Mouse (Mus musculus) kidney, embryonic 14.5 days (tissue): ENCODE results near the gene Tcaf2. TPM values are rescaled to one million over a fixed set of nuclear protein-coding genes. Genes with fewer than 3 reads are reported as not detected.

ENCODE experiments used
- ATAC-seq: fragments of 200-750 bp; cut with Nextera tagmentation; 2 replicates; pipeline ENCODE4 v1.8.0; 2017; ENCODE audit warnings: moderate number of reproducible peaks, mild to moderate bottlenecking, moderate TSS enrichment, moderate library complexity; ENCODE audit not compliant: low FRiP score, low TSS enrichment
- H3K27ac ChIP-seq: fragments of 300-500 bp; sonication (generic); 2 replicates; pipeline ENCODE4 v1.5.1; 2014; ENCODE audit warnings: low read depth, mild to moderate bottlenecking, low read length, moderate library complexity, mixed read lengths
- H3K27me3 ChIP-seq: fragments of 300-500 bp; sonication (generic); 2 replicates; pipeline ENCODE4 v1.6.1; 2014; ENCODE audit warnings: mild to moderate bottlenecking, low read length; ENCODE audit not compliant: control insufficient read depth, insufficient read depth
- H3K36me3 ChIP-seq: fragments of 300-500 bp; sonication (generic); 2 replicates; pipeline ENCODE4 v1.6.1; 2014; ENCODE audit warnings: low read length, mixed read lengths; ENCODE audit not compliant: control insufficient read depth, insufficient read depth
- H3K4me1 ChIP-seq: fragments of 300-500 bp; sonication (generic); 2 replicates; pipeline ENCODE4 v1.6.1; 2014; ENCODE audit warnings: low read length, mixed read lengths; ENCODE audit not compliant: control insufficient read depth, insufficient read depth
- H3K4me2 ChIP-seq: fragments of 300-500 bp; sonication (generic); replicated peaks from 2 replicates; pipeline ENCODE4 v1.6.1; 2014; ENCODE audit warnings: low read depth, mild to moderate bottlenecking, low read length
- H3K4me3 ChIP-seq: fragments of 300-500 bp; sonication (generic); 2 replicates; pipeline ENCODE4 v1.5.1; 2014; ENCODE audit warnings: mild to moderate bottlenecking, low read length
- H3K9ac ChIP-seq: fragments of 300-500 bp; sonication (generic); 2 replicates; pipeline ENCODE4 v1.6.1; 2014; ENCODE audit warnings: low read depth, mild to moderate bottlenecking, low read length, moderate library complexity
- H3K9me3 ChIP-seq: fragments of 300-500 bp; sonication (generic); 2 replicates; pipeline ENCODE4 v1.6.1; 2016; ENCODE audit warnings: low read length; ENCODE audit not compliant: control insufficient read depth
- WGBS: fragments of 180-500 bp; shearing (Covaris S2); extraction: QIAGEN DNeasy Blood & Tissue Kit; methylation state at CpG from one replicate; pipeline ENCODE4 v1.1.7; 2014; 5-methylcytosine and 5-hydroxymethylcytosine counted together
- polyA plus RNA-seq: library from polyadenylated mRNA; unstranded; fragments of >200 nt; fragmentation: Nextera tagmentation; extraction: Ambion mirVana; gene quantifications from 2 replicates; pipeline ENCODE4 v1.2.1, GENCODE M21; 2014

Tcaf2 gene
- polyA plus RNA-seq, result 1.9 and 2.9 TPM in 2 replicates

DNA sequence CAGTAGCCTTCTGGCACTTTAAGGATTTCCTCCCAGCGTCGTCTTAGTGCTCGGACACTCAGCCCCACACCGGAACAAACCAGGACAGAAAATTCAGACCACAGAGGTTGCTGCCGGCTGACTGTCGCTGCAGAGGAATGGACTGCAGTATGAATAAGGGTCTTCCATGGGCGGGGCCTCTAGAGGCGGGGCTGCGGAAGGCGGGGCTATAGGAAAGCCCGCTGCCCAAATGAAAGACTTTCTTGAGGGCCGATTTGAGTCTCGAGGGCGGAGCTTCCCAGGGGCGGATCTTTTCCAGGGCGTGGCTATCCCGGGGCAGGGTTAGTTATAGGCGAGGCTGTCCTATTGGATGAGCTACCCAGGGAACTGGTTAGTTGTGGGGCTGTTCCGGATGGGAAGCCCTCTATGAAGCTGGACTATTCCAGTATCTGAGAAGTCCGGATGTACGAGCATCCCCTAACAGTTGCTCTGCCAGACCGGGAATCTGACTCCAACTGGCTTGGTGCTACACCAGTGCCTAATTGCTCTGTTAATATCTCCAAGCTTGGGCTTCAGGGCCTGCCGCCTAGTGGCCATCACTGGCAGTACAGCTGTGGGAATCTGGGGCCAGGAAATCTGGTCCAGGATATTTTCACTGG lies at the start of gene Tcaf2:
TSS of gene Tcaf2 (minus strand) at position 343 of the 638 bp plus-strand sequence.
- H3K27me3 ChIP-seq, result no peaks in the 10 kb centered on the region
- H3K4me3 ChIP-seq, result peak within 1 kb of the TSS; percentile 40
- 0 out of 2 replicates have a peak, but pooled peaks cover 2% of the 10 kb centered on the region for H3K4me1 ChIP-seq
- no peaks in the 10 kb centered on the region for H3K9me3 ChIP-seq
- ATAC-seq, result peak; percentile 100
- no peak within 1 kb of the TSS for H3K27ac ChIP-seq
- no peaks in the 10 kb centered on the region for H3K36me3 ChIP-seq
- under 1% methylated on average over 23 of the region's 23 CpGs for WGBS
- peak within 1 kb of the TSS; percentile 52 for H3K4me2 ChIP-seq
- peak within 1 kb of the TSS; percentile 28; the same call in 1 of the 2 replicates for H3K9ac ChIP-seq

DNA sequence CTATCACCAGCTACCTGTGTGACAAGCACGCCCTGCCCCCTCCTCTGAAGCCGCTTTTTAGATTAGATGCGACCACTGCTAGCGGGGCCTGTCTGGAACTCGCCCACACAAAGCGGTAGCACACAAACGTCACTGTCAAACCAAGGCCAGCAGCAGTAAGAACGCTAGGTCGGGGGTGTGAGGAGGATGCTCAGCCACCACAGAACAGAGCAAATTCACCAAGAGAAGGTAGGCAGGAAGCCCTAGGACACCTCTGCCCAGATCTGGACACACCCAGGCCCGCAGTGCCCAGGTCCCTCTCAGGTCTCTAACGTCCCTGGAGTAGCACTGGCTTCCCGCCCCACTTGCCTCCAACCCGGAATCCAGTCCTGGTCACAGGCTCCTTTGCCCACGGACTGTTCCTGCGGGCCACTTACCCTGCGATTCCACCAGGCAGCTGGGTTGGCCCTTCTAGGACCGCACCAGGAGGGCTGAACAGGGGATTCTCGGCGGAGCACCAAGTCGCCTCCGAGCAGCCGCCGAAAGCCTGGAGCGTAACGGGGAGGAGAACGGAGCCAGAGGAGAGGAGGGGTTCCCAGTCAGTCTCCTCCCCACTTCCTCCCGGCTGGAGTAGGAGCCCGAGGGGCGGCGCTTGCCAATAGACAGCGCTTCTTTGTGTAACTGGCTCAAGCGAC lies 47.6 kb upstream of the Tcaf2 start:
- H3K4me2 ChIP-seq, result peak overlapping the region; percentile 60
- peaks cover 6% of the 10 kb centered on the region; the same call in 1 of the 2 replicates for H3K36me3 ChIP-seq
- H3K9ac ChIP-seq, result peak overlapping the region; percentile 87
- peak overlapping the region; percentile 85 for H3K4me3 ChIP-seq
- no peaks in the 10 kb centered on the region for H3K27me3 ChIP-seq
- 0 out of 2 replicates have a peak, but pooled peaks cover 3% of the 10 kb centered on the region for H3K4me1 ChIP-seq
- H3K27ac ChIP-seq, result peak overlapping the region; percentile 95
- WGBS, result under 1% methylated on average over 30 of the region's 32 CpGs
- peak; percentile 95 for ATAC-seq
- no peaks in the 10 kb centered on the region for H3K9me3 ChIP-seq

DNA sequence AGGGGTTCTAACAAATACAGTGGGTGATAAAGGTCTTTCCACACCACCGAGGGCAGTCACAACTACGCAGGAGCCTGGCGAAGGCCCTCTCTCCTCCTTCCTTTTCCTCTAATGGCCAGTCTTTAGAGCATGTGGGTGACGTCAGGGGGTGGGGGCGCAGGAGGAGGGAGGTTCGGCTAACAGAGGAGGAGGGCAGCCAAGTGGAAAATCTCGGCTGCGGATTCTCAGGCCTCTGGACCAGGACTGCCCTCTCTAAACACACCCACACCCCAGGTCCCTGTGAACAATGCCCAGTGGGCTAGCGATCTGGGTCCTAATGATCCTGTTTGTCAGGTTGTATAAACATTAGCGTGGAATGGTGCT lies 47.1 kb upstream of the Tcaf2 start:
- ATAC-seq, result peak; percentile 92
- peak overlapping the region; percentile 87 for H3K9ac ChIP-seq

DNA sequence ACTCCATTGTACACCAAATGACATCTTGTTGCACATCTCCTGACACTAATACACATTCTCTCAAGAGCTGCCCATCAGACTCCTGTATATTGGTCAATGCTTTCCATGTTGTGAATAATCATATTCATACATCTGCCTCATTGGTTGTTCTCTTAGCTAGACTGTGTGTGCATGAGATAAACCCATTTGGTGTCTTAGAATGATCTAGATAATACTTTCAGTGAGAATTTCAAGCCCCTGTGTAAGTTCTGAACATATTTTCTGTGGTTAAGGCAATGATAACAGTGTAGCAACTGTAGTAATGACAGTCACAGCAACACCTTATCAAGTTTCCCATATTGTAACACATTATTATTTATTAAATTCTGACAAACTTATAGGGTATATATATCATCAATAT lies 44.7 kb upstream of the Tcaf2 start:
- Histone ChIP-seq H3K27me3 (no peaks in the 10 kb centered on the region), H3K4me2 (no peak overlapping the region), H3K36me3 (peaks cover 30% of the 10 kb centered on the region), H3K27ac (no peak overlapping the region), H3K4me1 (0 out of 2 replicates have a peak, but pooled peaks cover 3% of the 10 kb centered on the region), H3K9ac (no peak overlapping the region), H3K9me3 (no peaks in the 10 kb centered on the region), H3K4me3 (no peak overlapping the region)
- ATAC-seq, result no peak

More for the DNA sequence above, 47.1 kb upstream of the Tcaf2 start:
- Histone ChIP-seq H3K36me3 (peaks cover 9% of the 10 kb centered on the region), H3K9me3 (no peaks in the 10 kb centered on the region), H3K4me2 (peak overlapping the region; percentile 60), H3K4me3 (peak overlapping the region; percentile 85), H3K27me3 (no peaks in the 10 kb centered on the region), H3K4me1 (0 out of 2 replicates have a peak, but pooled peaks cover 3% of the 10 kb centered on the region), H3K27ac (peak overlapping the region; percentile 95)
- WGBS, result 0% methylated on average over 10 of the region's 10 CpGs

DNA sequence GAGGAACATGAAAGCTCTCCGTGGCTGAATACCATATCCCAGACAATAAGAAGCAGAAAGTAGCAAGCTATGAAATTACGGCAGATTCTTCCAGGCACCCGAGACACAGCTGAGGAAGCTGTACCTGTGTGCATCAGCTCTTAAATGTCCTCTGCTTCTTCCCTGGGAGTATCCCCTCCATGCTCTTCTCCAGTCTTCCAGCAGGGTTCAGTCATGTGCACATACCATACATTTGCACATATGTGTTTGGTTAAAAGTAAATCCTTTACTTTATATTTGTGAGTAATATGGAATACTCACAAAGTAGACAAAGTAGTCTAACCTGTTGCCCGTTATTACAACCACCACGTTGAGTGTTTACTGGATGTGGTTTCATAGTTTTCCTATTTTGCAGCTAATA lies 42.9 kb upstream of the Tcaf2 start:
- WGBS, result 90% methylated on average over 5 of the region's 5 CpGs

DNA sequence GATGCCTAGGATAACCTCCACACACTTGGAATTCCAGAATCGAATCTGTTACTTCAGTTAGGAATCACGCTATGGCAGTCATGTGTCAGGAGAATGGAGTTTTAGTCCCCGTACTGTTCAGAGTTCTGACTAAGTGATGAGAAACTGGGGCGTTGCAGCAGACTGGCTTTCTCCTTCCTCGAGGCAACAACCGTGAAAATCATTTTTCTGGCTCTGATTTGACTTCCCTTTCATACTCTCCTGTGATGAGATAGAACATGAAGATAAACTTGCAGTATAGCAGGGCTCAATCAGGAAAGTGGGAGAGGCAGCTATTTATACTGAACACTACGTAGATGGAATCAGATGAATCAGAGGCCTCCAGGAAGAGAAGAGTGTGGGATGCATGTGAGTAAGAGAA lies 35.0 kb upstream of the Tcaf2 start:
- H3K9me3 ChIP-seq, result no peaks in the 10 kb centered on the region
- H3K9ac ChIP-seq, result no peak overlapping the region
- H3K4me1 ChIP-seq, result no peaks in the 10 kb centered on the region
- H3K27me3 ChIP-seq, result no peaks in the 10 kb centered on the region
- H3K4me3 ChIP-seq, result no peak overlapping the region
- no peak overlapping the region for H3K27ac ChIP-seq
- ATAC-seq, result no peak
- peaks cover 54% of the 10 kb centered on the region for H3K36me3 ChIP-seq
- no peak overlapping the region for H3K4me2 ChIP-seq
- WGBS, result 81% methylated on average over 7 of the region's 7 CpGs

More for the DNA sequence above, 42.9 kb upstream of the Tcaf2 start:
- Histone ChIP-seq H3K36me3 (peaks cover 36% of the 10 kb centered on the region), H3K27ac (no peak overlapping the region), H3K9me3 (no peaks in the 10 kb centered on the region), H3K4me2 (no peak overlapping the region), H3K4me1 (0 out of 2 replicates have a peak, but pooled peaks cover 3% of the 10 kb centered on the region), H3K4me3 (no peak overlapping the region), H3K9ac (no peak overlapping the region), H3K27me3 (no peaks in the 10 kb centered on the region)
- no peak for ATAC-seq

DNA sequence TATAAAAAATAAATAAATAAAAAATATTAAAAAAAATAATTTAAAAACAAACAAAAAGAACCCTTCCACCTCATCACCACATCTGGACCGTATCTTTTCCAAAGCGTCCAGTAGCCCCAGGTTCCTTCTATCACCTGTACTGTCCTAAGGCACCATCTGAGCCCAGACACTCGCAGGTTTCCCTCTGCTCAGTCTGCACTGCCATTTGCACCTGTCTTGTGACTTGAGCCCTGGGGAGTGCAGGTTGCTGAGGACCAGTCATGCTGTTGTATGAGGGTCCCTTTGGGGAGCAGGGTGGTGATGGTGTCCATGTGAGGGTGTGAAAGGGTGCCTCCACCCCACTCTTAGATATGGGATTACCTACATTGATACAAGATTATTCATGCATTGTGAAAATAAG lies 31.0 kb upstream of the Tcaf2 start:
- Histone ChIP-seq H3K4me1 (no peaks in the 10 kb centered on the region), H3K4me2 (no peak overlapping the region), H3K27ac (no peak overlapping the region), H3K9ac (no peak overlapping the region), H3K9me3 (no peaks in the 10 kb centered on the region), H3K36me3 (peaks cover 75% of the 10 kb centered on the region), H3K27me3 (no peaks in the 10 kb centered on the region), H3K4me3 (no peak overlapping the region)
- 95% methylated on average over 3 of the region's 3 CpGs for WGBS
- ATAC-seq, result no peak

DNA sequence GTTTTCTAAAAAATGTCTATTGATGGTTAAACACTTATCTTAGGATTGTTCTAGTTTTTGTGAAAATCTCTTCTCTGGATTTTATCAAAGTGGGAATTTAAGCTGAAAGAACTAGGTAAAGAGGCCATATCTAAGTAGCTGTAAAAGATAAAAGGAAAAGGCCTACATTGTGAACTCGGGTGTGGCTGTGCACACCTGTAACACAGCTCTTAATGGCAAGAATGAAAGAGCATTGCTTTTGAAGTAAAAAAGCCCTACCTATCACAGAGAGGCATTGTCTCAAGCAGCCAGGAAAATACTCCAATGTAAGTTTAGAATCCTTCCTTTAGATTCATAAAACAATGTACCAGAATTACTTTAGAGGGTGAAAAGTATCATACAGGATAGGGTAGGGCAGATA lies 26.7 kb upstream of the Tcaf2 start:
- H3K27ac ChIP-seq, result no peak overlapping the region
- no peaks in the 10 kb centered on the region for H3K27me3 ChIP-seq
- H3K4me1 ChIP-seq, result no peaks in the 10 kb centered on the region
- H3K4me3 ChIP-seq, result no peak overlapping the region
- H3K36me3 ChIP-seq, result peaks cover 57% of the 10 kb centered on the region
- H3K4me2 ChIP-seq, result no peak overlapping the region
- H3K9ac ChIP-seq, result no peak overlapping the region
- H3K9me3 ChIP-seq, result no peaks in the 10 kb centered on the region
- no peak for ATAC-seq
- WGBS, result 88% methylated on average over 1 of the region's 1 CpGs

DNA sequence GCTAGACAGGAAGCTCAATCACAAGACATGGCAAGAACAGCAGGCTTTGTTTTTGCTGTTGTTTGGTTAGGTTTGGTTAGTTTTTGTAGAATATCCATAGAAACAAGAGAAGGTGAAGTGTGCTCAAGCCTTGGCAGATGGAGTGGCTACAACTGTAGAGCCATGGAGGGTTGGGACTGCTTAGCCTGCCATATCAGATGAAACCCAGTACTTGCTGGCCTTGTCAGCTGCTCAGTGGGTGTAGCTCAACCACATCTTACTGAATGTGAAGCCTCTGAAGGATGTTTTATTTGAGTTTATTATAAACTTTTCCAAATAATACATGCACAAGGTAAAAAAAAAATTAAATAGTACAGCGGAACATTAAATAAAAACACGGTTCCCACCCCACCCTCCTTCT lies 22.7 kb upstream of the Tcaf2 start:
- Histone ChIP-seq H3K9me3 (no peaks in the 10 kb centered on the region), H3K9ac (no peak overlapping the region), H3K27me3 (no peaks in the 10 kb centered on the region), H3K36me3 (peaks cover 18% of the 10 kb centered on the region), H3K4me3 (no peak overlapping the region), H3K27ac (no peak overlapping the region), H3K4me1 (no peaks in the 10 kb centered on the region), H3K4me2 (no peak overlapping the region)
- WGBS, result 97% methylated on average over 2 of the region's 2 CpGs
- ATAC-seq, result no peak
